Mouse (Mus musculus): Measurements from ENCODE around the gene Ctps2. TPM values are rescaled to one million over a fixed set of nuclear protein-coding genes. Genes with fewer than 3 reads are reported as not detected.

The Ctps2 gene
- total and polyA plus RNA-seq, 2 experiments from 2014 or later: 14.3 to 29.8 TPM

DNA sequence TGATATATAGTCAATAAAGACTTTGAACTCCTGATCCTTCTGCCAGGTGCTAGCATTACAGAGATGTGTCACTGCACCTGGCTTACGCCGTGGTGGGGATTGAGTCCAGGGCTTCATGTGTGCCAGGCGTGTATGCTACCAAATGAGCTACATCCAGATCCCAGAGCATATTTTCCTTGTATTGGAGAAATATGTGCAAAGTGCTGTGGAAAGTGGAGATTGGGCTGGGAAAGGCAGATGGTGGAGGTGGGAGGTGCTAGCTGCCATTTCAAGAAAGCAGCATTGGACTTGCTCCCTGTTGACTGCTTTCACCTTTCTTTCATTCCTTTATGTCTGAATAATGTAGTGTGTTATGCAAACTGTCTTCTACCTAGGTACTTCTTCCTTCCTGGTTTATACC, 12.6 kb downstream of the Ctps2 start:
- Histone ChIP-seq H3K27me3 (ENCODE audit: control insufficient read depth, insufficient read depth, low read length) (no peaks in the 10 kb centered on the region), H3K27ac (ENCODE audit: low read depth) (no peak overlapping the region), H3K4me3 (ENCODE audit: low read depth, low read length) (no peak overlapping the region), H3K9me3 (replicated peaks; ENCODE audit: control insufficient read depth, low read length) (no peaks in the 10 kb centered on the region), H3K4me1 (ENCODE audit: control insufficient read depth, insufficient read depth) (no peaks in the 10 kb centered on the region), H3K36me3 (replicated peaks; ENCODE audit: control insufficient read depth, insufficient read depth, low read length) (peaks cover 4% of the 10 kb centered on the region), H3K9ac (replicated peaks; ENCODE audit: low read depth, low read length) (no peak overlapping the region), H3K4me2 (ENCODE audit: low read depth, low read length) (no peak overlapping the region)
- 93% methylated on average over 3 of the region's 3 CpGs for WGBS
- ATAC-seq (ENCODE audit: insufficient read depth, low read depth) (no peak), DNase-seq (ENCODE audit: low spot score) (no peak)
- TF ChIP-seq CTCF (IDR thresholded peaks at IDR 0.05; ENCODE audit: low read depth) (no peak), EP300 (IDR thresholded peaks at IDR 0.05; ENCODE audit: low read depth) (no peak)

DNA sequence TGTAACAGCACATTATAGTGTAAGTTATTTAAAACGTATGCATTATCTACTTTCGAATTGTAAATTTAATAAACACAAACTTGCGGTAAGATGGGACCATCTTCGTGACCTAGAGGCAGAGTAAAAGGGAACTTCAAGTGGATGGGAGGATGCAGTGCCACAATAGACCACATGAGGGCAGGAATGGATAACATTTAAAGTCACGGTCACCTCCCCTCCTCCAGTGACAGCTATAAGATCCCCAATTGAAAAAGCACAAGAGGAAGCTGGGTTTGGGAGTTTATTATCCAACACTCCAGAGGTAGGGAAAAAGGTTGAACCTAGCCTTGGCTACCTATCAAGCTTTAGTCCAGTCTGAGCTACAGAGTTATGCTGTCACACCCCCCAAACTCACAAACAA, 14.7 kb downstream of the Ctps2 start:
- H3K36me3 ChIP-seq (replicated peaks; ENCODE audit: control insufficient read depth, insufficient read depth, low read length): peaks cover 4% of the 10 kb centered on the region
- H3K4me1 ChIP-seq (ENCODE audit: control insufficient read depth, insufficient read depth): no peaks in the 10 kb centered on the region
- DNase-seq (ENCODE audit: low spot score) (peak; percentile 33), ATAC-seq (ENCODE audit: insufficient read depth, low read depth) (no peak)
- no peak overlapping the region for H3K9ac ChIP-seq (replicated peaks; ENCODE audit: low read depth, low read length)
- no peak overlapping the region for H3K4me3 ChIP-seq (ENCODE audit: low read depth, low read length)
- no peaks in the 10 kb centered on the region for H3K9me3 ChIP-seq (replicated peaks; ENCODE audit: control insufficient read depth, low read length)
- H3K27ac ChIP-seq (ENCODE audit: low read depth): no peak overlapping the region
- H3K4me2 ChIP-seq (ENCODE audit: low read depth, low read length): no peak overlapping the region
- WGBS: 28% methylated on average over 5 of the region's 5 CpGs
- H3K27me3 ChIP-seq (ENCODE audit: control insufficient read depth, insufficient read depth, low read length): no peaks in the 10 kb centered on the region
- TF ChIP-seq EP300 (IDR thresholded peaks at IDR 0.05; ENCODE audit: low read depth): no peak
- TF ChIP-seq CTCF (IDR thresholded peaks at IDR 0.05; ENCODE audit: low read depth): peak; percentile 69

DNA sequence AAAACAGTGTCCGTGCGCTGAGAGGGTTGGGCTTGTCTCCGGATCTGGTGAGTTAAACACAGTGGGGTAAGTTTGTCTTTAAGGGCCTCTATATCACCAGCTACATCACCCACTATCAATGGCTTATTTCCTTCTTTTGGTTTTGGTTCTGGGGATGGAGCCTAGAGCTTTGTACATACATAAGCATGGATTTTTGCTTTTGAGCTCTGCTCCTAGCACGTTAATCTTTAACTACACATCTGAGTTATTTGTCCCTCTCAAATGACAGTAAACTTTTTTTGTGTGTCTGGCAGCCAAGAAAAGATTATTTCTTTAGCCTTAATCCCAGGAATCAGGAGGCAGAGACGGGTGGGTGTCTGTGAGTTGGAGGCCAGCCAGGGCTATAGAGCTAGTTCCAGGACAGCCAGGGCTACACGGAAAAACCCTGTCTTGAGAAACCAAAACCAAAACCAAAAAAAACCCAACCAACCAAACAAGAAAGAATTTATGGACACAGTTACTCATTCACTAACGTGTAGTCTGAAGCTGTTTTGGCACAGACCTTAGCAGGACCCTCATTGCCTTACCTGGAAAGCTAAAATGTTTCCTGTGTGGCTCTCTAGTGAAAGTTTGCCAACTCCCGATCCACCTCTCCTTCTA, 20.6 kb downstream of the Ctps2 start:
- Histone ChIP-seq H3K27me3 (ENCODE audit: control insufficient read depth, insufficient read depth, low read length) (no peaks in the 10 kb centered on the region), H3K4me2 (ENCODE audit: low read depth, low read length) (no peak overlapping the region), H3K36me3 (replicated peaks; ENCODE audit: control insufficient read depth, insufficient read depth, low read length) (no peaks in the 10 kb centered on the region), H3K4me1 (ENCODE audit: control insufficient read depth, insufficient read depth) (no peaks in the 10 kb centered on the region), H3K9ac (replicated peaks; ENCODE audit: low read depth, low read length) (no peak overlapping the region), H3K27ac (ENCODE audit: low read depth) (no peak overlapping the region), H3K4me3 (ENCODE audit: low read depth, low read length) (no peak overlapping the region), H3K9me3 (replicated peaks; ENCODE audit: control insufficient read depth, low read length) (no peaks in the 10 kb centered on the region)
- TF ChIP-seq CTCF (IDR thresholded peaks at IDR 0.05; ENCODE audit: low read depth) (no peak), EP300 (IDR thresholded peaks at IDR 0.05; ENCODE audit: low read depth) (no peak)
- DNase-seq (ENCODE audit: low spot score) (no peak), ATAC-seq (ENCODE audit: insufficient read depth, low read depth) (no peak)
- 74% methylated on average over 8 of the region's 8 CpGs for WGBS

DNA sequence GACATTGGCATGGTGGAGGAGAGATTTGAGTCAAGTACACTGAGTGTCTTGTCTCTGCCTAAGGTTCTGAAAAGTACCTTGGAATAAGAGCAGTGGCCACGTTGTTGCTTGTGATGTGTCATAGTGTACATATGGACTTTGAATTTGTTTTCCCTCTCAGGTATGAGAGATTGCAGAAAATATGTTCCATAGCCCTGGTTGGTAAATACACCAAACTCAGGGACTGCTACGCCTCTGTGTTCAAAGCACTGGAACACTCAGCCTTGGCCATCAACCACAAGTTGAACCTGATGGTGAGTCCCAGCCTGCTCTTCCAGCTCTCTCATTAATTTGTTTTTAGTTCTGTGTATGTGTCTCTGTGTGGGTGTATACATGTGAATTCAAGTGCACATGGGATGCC, 30.4 kb downstream of the Ctps2 start:
- no peak for DNase-seq (ENCODE audit: low spot score)
- whole genome bisulfite sequencing: 88% methylated on average over 2 of the region's 2 CpGs
- H3K4me1 ChIP-seq (ENCODE audit: control insufficient read depth, insufficient read depth): no peaks in the 10 kb centered on the region
- no peak overlapping the region for H3K4me3 ChIP-seq (ENCODE audit: low read depth, low read length)
- ATAC-seq (ENCODE audit: insufficient read depth, low read depth): no peak
- no peak overlapping the region for H3K4me2 ChIP-seq (ENCODE audit: low read depth, low read length)
- TF ChIP-seq CTCF (IDR thresholded peaks at IDR 0.05; ENCODE audit: low read depth) (no peak), EP300 (IDR thresholded peaks at IDR 0.05; ENCODE audit: low read depth) (no peak)
- H3K9me3 ChIP-seq (replicated peaks; ENCODE audit: control insufficient read depth, low read length): no peaks in the 10 kb centered on the region
- H3K27ac ChIP-seq (ENCODE audit: low read depth): no peak overlapping the region
- no peaks in the 10 kb centered on the region for H3K27me3 ChIP-seq (ENCODE audit: control insufficient read depth, insufficient read depth, low read length)
- peaks cover 20% of the 10 kb centered on the region for H3K36me3 ChIP-seq (replicated peaks; ENCODE audit: control insufficient read depth, insufficient read depth, low read length)
- no peak overlapping the region for H3K9ac ChIP-seq (replicated peaks; ENCODE audit: low read depth, low read length)

DNA sequence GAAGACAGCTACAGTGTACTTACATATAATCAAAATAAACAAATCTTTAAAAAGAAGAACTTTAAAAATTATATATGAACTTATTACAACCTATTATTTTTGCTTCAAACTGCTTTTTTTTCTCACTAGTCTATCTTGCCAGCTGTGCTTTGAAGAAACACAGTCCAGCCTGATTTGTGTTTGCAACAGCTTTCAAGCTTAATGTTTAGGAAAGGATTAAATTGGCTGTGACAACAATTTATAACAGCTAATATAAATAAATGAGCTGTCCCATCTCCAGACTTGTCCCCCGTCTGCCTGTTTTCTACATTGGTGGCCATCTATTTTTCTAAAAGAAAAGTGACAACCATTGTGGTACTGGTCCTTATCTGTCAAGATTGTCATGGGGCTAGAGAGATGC, 41.0 kb downstream of the Ctps2 start:
- no peak overlapping the region for H3K4me2 ChIP-seq (ENCODE audit: low read depth, low read length)
- H3K36me3 ChIP-seq (replicated peaks; ENCODE audit: control insufficient read depth, insufficient read depth, low read length): 0 out of 2 replicates have a peak, but pooled peaks cover 3% of the 10 kb centered on the region
- WGBS: 92% methylated on average over 1 of the region's 1 CpGs
- no peak overlapping the region for H3K9ac ChIP-seq (replicated peaks; ENCODE audit: low read depth, low read length)
- no peak overlapping the region for H3K27ac ChIP-seq (ENCODE audit: low read depth)
- no peak for DNase-seq (ENCODE audit: low spot score)
- TF ChIP-seq CTCF (IDR thresholded peaks at IDR 0.05; ENCODE audit: low read depth): no peak
- no peak for TF ChIP-seq EP300 (IDR thresholded peaks at IDR 0.05; ENCODE audit: low read depth)
- no peaks in the 10 kb centered on the region for H3K9me3 ChIP-seq (replicated peaks; ENCODE audit: control insufficient read depth, low read length)
- ATAC-seq (ENCODE audit: insufficient read depth, low read depth): no peak
- no peaks in the 10 kb centered on the region for H3K4me1 ChIP-seq (ENCODE audit: control insufficient read depth, insufficient read depth)
- H3K4me3 ChIP-seq (ENCODE audit: low read depth, low read length): no peak overlapping the region
- H3K27me3 ChIP-seq (ENCODE audit: control insufficient read depth, insufficient read depth, low read length): no peaks in the 10 kb centered on the region

Data from heart, postnatal 0 days (tissue).